Mouse (Mus musculus) neural tube, embryonic 14.5 days (tissue): Measurements from ENCODE around the gene Aldoart2. TPM values are rescaled to one million over a fixed set of nuclear protein-coding genes. Genes with fewer than 3 reads are reported as not detected.
A peak's percentile ranks its signal among the peaks of the same experiment; 100 is the strongest.
"Not testable (repeated sequence)": the region's sequence is repeated elsewhere in the genome, so short reads cannot be mapped to it uniquely, and the experiment has no call there.

Source experiments
- ATAC-seq: fragments of 200-750 bp; cut with Nextera tagmentation; 2 replicates; pipeline ENCODE4 v1.8.0; 2017; ENCODE audit warnings: low read depth, mild to moderate bottlenecking, moderate TSS enrichment, moderate library complexity
- H3K27ac ChIP-seq: fragments of 300-500 bp; sonication (generic); 2 replicates; pipeline ENCODE4 v1.5.1; 2014; ENCODE audit warnings: low read depth, mild to moderate bottlenecking, control low read depth, low read length, moderate library complexity, mixed read lengths
- H3K27me3 ChIP-seq: fragments of 300-500 bp; sonication (generic); 2 replicates; pipeline ENCODE4 v1.6.1; 2014; ENCODE audit warnings: low read length; ENCODE audit not compliant: control insufficient read depth, insufficient read depth
- H3K36me3 ChIP-seq: fragments of 300-500 bp; sonication (generic); 2 replicates; pipeline ENCODE4 v1.6.1; 2014; ENCODE audit warnings: low read length, mixed read lengths; ENCODE audit not compliant: control insufficient read depth, insufficient read depth
- H3K4me1 ChIP-seq: fragments of 300-500 bp; sonication (generic); 2 replicates; pipeline ENCODE4 v1.6.1; 2014; ENCODE audit warnings: low read length; ENCODE audit not compliant: control insufficient read depth, insufficient read depth
- H3K4me2 ChIP-seq: fragments of 300-500 bp; sonication (generic); 2 replicates; pipeline ENCODE4 v1.6.1; 2014; ENCODE audit warnings: mild to moderate bottlenecking, low read depth, low read length, control low read depth
- H3K4me3 ChIP-seq: fragments of 300-500 bp; sonication (generic); 2 replicates; pipeline ENCODE4 v1.5.1; 2014; ENCODE audit warnings: low read depth, low read length, control low read depth, mixed read lengths
- H3K9ac ChIP-seq: fragments of 300-500 bp; sonication (generic); replicated peaks from 2 replicates; pipeline ENCODE4 v1.6.1; 2014; ENCODE audit warnings: low read depth, mild to moderate bottlenecking, control low read depth, low read length, mixed read lengths
- H3K9me3 ChIP-seq: fragments of 300-500 bp; sonication (generic); 2 replicates; pipeline ENCODE4 v1.6.1; 2016; ENCODE audit warnings: low read length; ENCODE audit not compliant: control insufficient read depth
- WGBS: fragments of 180-500 bp; shearing (Covaris S2); extraction: QIAGEN DNeasy Blood & Tissue Kit; methylation state at CpG from one replicate; pipeline ENCODE4 v1.1.7; 2014; 5-methylcytosine and 5-hydroxymethylcytosine counted together
- polyA plus RNA-seq: library from polyadenylated mRNA; unstranded; fragments of >200 nt; fragmentation: Nextera tagmentation; extraction: Ambion mirVana; gene quantifications from 2 replicates; pipeline ENCODE4 v1.2.1, GENCODE M21; 2014

The Aldoart2 gene
- polyA plus RNA-seq, 1 experiment from 2014 or later, result 0.16 TPM

DNA sequence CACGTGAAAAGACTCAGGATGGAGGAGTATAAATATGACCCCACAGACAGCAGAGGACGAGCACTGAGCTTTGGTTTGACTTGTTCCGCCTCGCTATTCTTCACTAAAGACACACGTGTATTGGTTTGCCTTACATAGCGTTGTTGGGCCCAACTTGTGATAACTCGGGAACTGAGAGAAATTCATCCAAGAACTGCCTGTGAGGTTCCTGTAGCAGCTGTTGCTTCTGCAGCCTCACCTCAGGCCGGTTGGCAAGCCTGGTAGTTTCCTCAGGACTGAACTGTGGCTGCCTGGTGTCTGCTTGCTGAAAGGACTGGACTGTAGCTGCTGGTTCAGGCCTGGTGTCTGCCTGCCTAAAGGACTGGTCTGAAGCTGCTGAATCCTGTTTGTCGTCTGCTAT is 5.6 kb downstream of the Aldoart2 start:
- ATAC-seq, result no peak
- no peak overlapping the region for H3K9ac ChIP-seq
- H3K9me3 ChIP-seq, result no peaks in the 10 kb centered on the region
- no peaks in the 10 kb centered on the region for H3K4me1 ChIP-seq
- H3K27me3 ChIP-seq, result no peaks in the 10 kb centered on the region
- no peak overlapping the region for H3K4me2 ChIP-seq
- no peak overlapping the region for H3K4me3 ChIP-seq
- no peak overlapping the region for H3K27ac ChIP-seq
- H3K36me3 ChIP-seq, result no peaks in the 10 kb centered on the region
- WGBS, result 93% methylated on average over 9 of the region's 9 CpGs

DNA sequence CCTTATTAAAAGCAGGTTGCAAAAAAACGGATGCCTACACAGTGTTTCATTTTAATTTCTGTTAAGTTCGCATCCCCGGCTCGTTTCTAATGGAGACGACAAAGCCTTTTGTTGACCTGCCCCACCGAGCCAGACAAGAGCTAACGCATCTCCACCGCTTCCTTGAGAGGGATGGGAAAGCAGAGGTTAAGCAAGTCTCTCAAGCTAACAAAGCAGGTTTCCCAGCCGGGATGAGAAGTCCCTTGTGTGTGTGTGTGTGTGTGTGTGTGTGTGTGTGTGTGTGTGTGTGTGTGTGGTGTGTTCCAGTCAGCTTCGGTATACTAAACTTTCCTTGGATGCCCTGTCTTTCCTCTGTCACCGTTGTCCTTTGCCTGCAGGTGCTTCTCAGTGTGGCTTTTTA is 6.1 kb downstream of the Aldoart2 start:
- Histone ChIP-seq H3K9ac (no peak overlapping the region), H3K9me3 (no peaks in the 10 kb centered on the region), H3K4me1 (no peaks in the 10 kb centered on the region), H3K27ac (no peak overlapping the region), H3K27me3 (no peaks in the 10 kb centered on the region), H3K36me3 (no peaks in the 10 kb centered on the region), H3K4me2 (no peak overlapping the region), H3K4me3 (no peak overlapping the region)
- ATAC-seq, result no peak
- WGBS, result 81% methylated on average over 11 of the region's 11 CpGs

DNA sequence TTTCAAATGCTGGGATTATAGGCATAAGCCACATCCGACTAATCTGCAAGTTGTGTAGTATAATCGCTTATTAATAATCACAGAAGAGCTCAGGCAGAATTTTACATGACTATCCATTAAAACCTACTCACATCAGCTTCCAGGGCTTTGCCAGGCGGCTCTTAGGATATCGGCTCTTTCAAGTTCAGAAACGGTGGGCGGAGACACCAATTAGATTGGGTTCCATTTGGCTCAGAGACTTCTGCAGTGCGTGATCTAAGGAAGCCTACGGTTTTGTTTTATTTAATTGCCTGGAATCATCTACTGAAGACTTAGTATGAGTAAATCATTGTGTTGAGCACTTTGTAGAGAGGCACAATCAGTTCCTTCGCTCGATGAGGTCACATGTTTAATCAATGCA is 6.6 kb downstream of the Aldoart2 start:
- H3K4me1 ChIP-seq, result no peaks in the 10 kb centered on the region

GRCm38 (mm10) chr12:55573089-55573488 is 8.1 kb downstream of the Aldoart2 start:
- no peak for ATAC-seq

More for the DNA sequence above, 6.6 kb downstream of the Aldoart2 start:
- no peak for ATAC-seq
- Histone ChIP-seq H3K4me2 (no peak overlapping the region), H3K27ac (no peak overlapping the region), H3K4me3 (no peak overlapping the region), H3K9ac (no peak overlapping the region), H3K9me3 (no peaks in the 10 kb centered on the region), H3K27me3 (no peaks in the 10 kb centered on the region), H3K36me3 (no peaks in the 10 kb centered on the region)
- 82% methylated on average over 10 of the region's 10 CpGs for WGBS

DNA sequence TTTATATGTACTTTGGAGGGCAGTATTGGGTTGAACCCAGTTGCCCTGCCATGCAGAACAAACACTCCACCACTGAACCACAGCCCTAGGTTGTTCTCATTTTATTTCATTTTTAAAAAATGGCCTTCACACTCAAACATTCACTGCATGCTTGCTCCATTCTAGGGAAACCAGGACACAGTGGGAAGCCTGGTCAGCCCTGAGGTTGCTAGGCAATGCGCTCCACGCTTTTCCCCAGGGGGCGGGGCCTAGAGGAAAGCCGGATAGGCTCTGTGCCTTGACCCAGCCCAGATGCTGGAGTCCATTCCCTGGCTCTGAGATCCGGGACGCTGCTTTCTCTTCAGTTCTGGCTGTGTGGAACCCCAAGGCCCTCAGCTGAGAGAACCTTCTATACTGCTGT is 8.8 kb downstream of the Aldoart2 start:
- WGBS, result 8% methylated on average over 6 of the region's 6 CpGs
- Histone ChIP-seq H3K27ac (no peak overlapping the region), H3K27me3 (no peaks in the 10 kb centered on the region), H3K9ac (no peak overlapping the region), H3K4me2 (no peak overlapping the region), H3K9me3 (no peaks in the 10 kb centered on the region), H3K4me3 (no peak overlapping the region), H3K36me3 (no peaks in the 10 kb centered on the region), H3K4me1 (no peaks in the 10 kb centered on the region)
- ATAC-seq, result peak; percentile 49; the same call in 1 of the 2 replicates

More at GRCm38 (mm10) chr12:55573089-55573488, 8.1 kb downstream of the Aldoart2 start:
- no peaks in the 10 kb centered on the region for H3K36me3 ChIP-seq
- H3K9ac ChIP-seq, result no peak overlapping the region
- no peaks in the 10 kb centered on the region for H3K27me3 ChIP-seq
- H3K4me3 ChIP-seq, result no peak overlapping the region
- H3K27ac ChIP-seq, result no peak overlapping the region
- H3K4me2 ChIP-seq, result no peak overlapping the region
- no peaks in the 10 kb centered on the region for H3K9me3 ChIP-seq
- no peaks in the 10 kb centered on the region for H3K4me1 ChIP-seq

- not testable (repeated sequence) for H3K27me3 ChIP-seq, H3K4me3 ChIP-seq, H3K27ac ChIP-seq, ATAC-seq, H3K9me3 ChIP-seq, H3K4me2 ChIP-seq, H3K4me1 ChIP-seq, H3K36me3 ChIP-seq, H3K9ac ChIP-seq
- 63% methylated on average over 9 of the region's 9 CpGs for WGBS
Measured at GRCm38 (mm10) chr12:55586936-55587335, 21.9 kb downstream of the Aldoart2 start.

GRCm38 (mm10) chr12:55598537-55598886 is 33.5 kb downstream of the Aldoart2 start:
- Histone ChIP-seq H3K9me3 (no peaks in the 10 kb centered on the region), H3K27ac (no peak overlapping the region), H3K36me3 (no peaks in the 10 kb centered on the region), H3K4me3 (peak overlapping the region; percentile 47), H3K4me1 (peaks cover 13% of the 10 kb centered on the region; the same call in 1 of the 2 replicates), H3K4me2 (peak overlapping the region; percentile 97), H3K27me3 (peaks cover 46% of the 10 kb centered on the region), H3K9ac (no peak overlapping the region)
- ATAC-seq, result 0 out of 2 replicates have a peak, but pooled peaks have one; percentile 2
- 4% methylated on average over 7 of the region's 7 CpGs for WGBS

- H3K4me3 ChIP-seq, result peak within 1 kb of the TSS; percentile 47
- peak; percentile 81 for ATAC-seq
- H3K9ac ChIP-seq, result peak within 1 kb of the TSS; percentile 32
- under 1% methylated on average over 76 of the region's 77 CpGs for WGBS
- peak within 1 kb of the TSS; percentile 97 for H3K4me2 ChIP-seq
- H3K27ac ChIP-seq, result no peak within 1 kb of the TSS
- no peaks in the 10 kb centered on the region for H3K36me3 ChIP-seq
- H3K4me1 ChIP-seq, result peaks cover 13% of the 10 kb centered on the region; the same call in 1 of the 2 replicates
- H3K27me3 ChIP-seq, result peaks cover 46% of the 10 kb centered on the region
- H3K9me3 ChIP-seq, result no peaks in the 10 kb centered on the region
Measured at GRCm38 (mm10) chr12:55598887-55599561, 34.0 kb downstream of the Aldoart2 start, which contains the start of gene Insm2. Gene Insm2 (plus strand): TSS chr12:55599427.

- peak overlapping the region; percentile 47 for H3K4me3 ChIP-seq
- H3K4me1 ChIP-seq, result peaks cover 13% of the 10 kb centered on the region; the same call in 1 of the 2 replicates
- H3K27ac ChIP-seq, result no peak overlapping the region
- H3K9me3 ChIP-seq, result no peaks in the 10 kb centered on the region
- under 1% methylated on average over 107 of the region's 109 CpGs for WGBS
- peak overlapping the region; percentile 97 for H3K4me2 ChIP-seq
- peak; percentile 65 for ATAC-seq
- peaks cover 46% of the 10 kb centered on the region for H3K27me3 ChIP-seq
- peak overlapping the region; percentile 32 for H3K9ac ChIP-seq
- H3K36me3 ChIP-seq, result no peaks in the 10 kb centered on the region
Measured at GRCm38 (mm10) chr12:55599639-55600502, 34.8 kb downstream of the Aldoart2 start.
